Mouse (Mus musculus): ENCODE results near the gene Utp4. TPM values are rescaled to one million over a fixed set of nuclear protein-coding genes. Genes with fewer than 3 reads are reported as not detected.

The Utp4 gene
- 27.0 and 36.6 TPM in 2 replicates for polyA plus RNA-seq (2012; rRNA removed)

GRCm38 (mm10) chr8:106893481-106894156, at the start of gene Utp4:
Gene Utp4 (plus strand): TSS chr8:106893636.

DNA sequence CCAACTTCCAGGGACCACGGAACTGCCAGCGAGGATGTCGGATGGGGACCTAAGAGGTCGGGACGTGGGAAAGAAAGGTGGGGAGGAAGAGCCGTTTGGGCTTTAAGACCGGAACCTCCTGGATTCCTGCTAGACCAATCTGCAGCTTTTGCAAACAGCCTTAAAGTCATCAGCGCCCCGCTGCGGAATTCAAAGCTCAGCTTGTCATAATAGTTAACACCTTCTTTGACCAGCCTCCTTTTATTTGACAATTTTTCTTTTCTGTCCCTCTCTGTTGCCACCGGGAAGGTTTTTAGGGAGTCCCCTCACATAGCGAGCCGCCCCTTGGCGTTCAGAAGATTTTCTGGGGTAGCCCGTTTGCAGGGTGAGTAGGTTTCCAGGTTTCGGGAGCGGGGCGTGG, 23.4 kb upstream of the Utp4 start, which contains the start of gene Has3:
Gene Has3 (plus strand): TSS at position 192 of the 400 bp plus-strand sequence.

GRCm38 (mm10) chr8:106935324-106935869, 42.0 kb downstream of the Utp4 start, which contains the start of gene Sntb2:
Gene Sntb2 (plus strand): TSS chr8:106935750.

Other genes with a start within 250 kb of the Utp4 start
- 7.9 and 9.3 TPM in 2 replicates for gene Tango6, start 210.6 kb upstream of the Utp4 start, polyA plus RNA-seq (2012; rRNA removed)
- gene Has3, start 23.4 kb upstream of the Utp4 start, polyA plus RNA-seq (2012; rRNA removed), result 1.9 and 2.7 TPM in 2 replicates
- gene Sntb2, start 42.1 kb downstream of the Utp4 start, polyA plus RNA-seq (2012; rRNA removed), result 21.6 and 23.3 TPM in 2 replicates
- 23.0 and 23.6 TPM in 2 replicates for gene Vps4a, start 137.6 kb downstream of the Utp4 start, polyA plus RNA-seq (2012; rRNA removed)
- 82.5 and 123 TPM in 2 replicates for gene Pdf, start 155.0 kb downstream of the Utp4 start, polyA plus RNA-seq (2012; rRNA removed)
- gene Cog8, start 163.1 kb downstream of the Utp4 start, polyA plus RNA-seq (2012; rRNA removed), result 28.9 and 32.1 TPM in 2 replicates
- 28.9 and 43.3 TPM in 2 replicates for gene Nip7, start 163.2 kb downstream of the Utp4 start, polyA plus RNA-seq (2012; rRNA removed)
- gene Tmed6, start 172.0 kb downstream of the Utp4 start, polyA plus RNA-seq (2012; rRNA removed), result 0.32 and 0.40 TPM in 2 replicates
- 9.6 and 10.5 TPM in 2 replicates for gene Terf2, start 202.9 kb downstream of the Utp4 start, polyA plus RNA-seq (2012; rRNA removed)

Data from ovary, adult 2 months (tissue).